Mouse (Mus musculus): ENCODE measurements around the gene Tmem45a2. TPM values are rescaled to one million over a fixed set of nuclear protein-coding genes. Genes with fewer than 3 reads are reported as not detected.
"Not testable (repeated sequence)": the region's sequence is repeated elsewhere in the genome, so short reads cannot be mapped to it uniquely, and the experiment has no call there.

Tmem45a2 gene
- under 1 TPM in 1 of 2 experiments, not detected in 1; 0.40 TPM for polyA plus RNA-seq (2017; shearing (Covaris generic))

GRCm38 (mm10) chr16:57071132-57071639 lies at the start of gene Tmem45a2:
Tmem45a2 (minus strand) TSS chr16:57071372.
- no peak for ATAC-seq

DNA sequence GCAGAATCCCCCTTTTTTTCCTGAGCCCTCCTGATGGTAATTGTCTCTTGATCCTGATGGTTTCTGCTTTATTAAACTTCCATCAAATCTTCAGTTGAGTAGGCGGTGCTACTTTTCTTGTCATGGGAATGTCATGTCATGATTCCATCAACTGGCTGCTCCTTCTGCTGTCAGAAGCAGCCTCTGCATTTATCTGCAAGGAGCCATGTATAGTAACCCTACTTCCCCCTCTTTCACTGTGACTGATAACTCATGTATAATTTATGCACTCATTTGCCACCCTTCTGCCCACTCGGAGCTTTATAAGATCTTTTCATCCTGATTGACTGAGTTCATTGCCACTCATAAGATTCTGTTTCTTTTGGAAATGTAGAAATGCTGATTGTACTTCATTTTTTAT lies 46.4 kb upstream of the Tmem45a2 start:
- no peak for ATAC-seq

DNA sequence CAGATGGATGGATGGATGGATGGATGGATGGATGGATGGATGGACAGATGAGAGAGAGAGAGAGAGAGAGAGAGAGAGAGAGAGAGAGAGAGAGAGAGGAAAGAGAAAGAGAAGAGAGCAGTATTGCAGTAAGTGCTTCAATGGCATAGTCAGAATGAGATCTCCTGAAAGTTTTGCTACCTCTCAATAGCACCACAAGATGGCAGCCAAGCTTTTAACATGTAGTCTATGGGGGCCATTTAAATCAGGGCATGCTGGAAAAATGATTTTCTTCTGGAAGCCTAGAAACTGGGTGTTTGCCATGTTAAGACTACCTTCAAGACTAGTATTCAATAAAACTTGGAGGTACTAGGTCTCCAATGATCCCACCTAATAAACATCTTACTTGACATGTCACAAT lies 44.9 kb upstream of the Tmem45a2 start:
- no peak for ATAC-seq

DNA sequence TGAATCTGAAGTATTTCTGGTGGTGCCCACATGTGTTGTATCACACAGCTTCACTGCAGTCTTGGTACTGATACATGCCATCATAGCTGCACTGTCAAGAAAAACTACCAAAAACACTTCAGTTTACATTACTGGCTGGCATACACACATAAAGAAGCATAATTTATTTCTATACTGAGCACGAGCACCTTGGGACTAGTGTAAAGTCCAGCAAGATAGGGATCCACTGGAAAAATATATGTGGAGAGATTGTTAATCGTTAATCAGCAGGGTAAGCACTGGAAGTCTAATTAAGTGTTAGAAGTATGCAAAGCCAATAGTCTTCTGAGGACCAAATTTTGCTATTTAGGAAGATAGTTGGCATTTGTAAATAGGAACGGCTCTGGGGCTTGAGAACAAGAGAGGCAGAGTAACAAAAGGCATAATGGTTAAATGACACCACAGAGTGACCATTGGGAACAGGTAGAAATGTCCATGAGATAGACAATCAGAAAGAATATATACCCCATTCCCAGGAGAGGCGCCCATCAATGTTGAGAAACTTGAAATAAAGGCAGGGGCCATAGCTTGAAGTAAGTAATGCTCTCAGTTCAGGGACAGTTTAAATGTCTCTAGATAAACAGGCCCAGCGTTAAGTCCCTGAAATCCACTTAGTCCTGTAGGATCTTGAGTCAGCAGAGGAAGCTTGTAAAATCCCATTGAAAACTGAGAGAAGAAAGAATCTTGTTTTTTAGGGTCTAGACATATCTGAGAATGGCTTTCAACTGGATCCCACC lies 35.2 kb upstream of the Tmem45a2 start:
- no peak for ATAC-seq

DNA sequence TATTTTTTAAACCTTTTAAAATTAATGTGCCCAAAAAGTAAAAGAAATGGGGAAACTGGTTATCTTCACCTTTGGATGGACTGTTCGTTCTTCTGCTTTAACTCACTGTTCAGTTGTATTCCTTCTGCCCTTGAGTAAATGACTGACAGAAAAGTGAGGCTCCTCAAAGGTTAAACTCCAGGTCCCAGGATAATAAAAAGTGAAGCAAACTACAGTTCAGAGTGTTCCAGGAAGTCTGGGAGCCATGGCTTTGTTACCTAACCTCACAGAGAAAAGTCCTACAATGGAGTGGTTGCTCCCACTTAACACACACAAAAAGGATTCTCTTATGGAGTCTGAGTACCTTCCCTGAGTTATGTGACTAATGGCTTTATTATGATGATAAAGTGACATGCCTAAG lies 30.0 kb upstream of the Tmem45a2 start:
- no peak for ATAC-seq

DNA sequence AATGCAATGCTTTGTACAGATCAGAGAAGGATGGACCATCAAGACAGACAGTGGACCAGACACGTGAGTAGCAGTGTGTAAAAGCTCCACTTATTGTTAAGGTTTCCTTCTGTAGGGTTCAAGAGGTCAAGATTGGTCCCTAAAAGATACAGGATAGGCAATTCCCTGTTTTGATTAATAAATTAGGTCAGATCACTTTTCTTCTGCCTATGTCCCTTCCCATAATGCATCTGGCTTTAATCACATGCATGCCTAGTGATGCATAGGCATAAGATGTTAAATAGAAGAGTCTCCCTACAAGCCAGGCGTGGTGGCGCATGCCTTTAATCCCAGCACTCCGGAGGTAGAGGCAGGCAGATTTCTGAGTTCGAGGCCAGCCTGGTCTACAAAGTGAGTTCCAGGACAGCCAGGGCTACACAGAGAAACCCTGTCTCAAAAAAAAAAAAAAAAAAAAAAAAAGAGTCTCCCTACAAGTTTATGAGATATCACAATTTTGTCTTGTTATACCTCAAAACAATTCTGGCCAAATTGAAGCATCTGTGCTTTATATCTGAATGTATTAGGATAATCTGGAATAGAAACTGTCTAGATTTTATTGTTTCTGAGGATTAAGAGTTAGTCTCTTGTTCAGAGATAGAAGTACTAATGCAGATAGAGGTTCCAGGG lies 28.5 kb upstream of the Tmem45a2 start:
- ATAC-seq = no peak

DNA sequence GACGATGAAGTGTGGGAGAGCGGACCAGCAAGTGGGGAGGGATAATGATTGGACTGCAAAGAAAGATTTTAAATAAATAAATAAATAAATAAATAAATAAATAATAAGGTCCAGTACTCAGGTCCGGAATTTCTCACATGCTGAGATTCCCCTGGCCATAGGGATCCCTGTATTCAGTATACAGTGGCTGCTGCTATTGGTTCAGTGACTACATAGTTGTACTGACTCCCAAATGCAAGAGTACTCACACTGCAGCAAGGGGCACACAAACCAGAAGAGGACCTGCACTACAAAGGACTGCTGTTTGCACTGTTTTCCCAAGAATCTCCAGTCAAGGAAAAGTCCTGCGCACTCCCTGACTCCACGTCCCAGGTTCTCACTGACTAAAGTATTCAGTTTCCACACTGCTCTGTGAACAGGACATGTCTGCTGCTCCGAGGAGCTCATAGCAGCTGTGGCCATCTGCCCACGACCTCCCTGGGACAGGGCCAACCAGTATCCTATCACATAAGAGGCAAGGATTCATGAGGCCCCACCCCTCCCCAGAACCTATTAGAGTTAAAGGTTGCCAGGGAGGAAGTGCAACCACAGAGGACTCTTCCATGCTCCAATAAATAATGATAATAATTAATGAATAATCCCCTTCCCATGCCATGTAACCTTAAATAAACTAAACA lies 27.4 kb upstream of the Tmem45a2 start:
- ATAC-seq = no peak

- ATAC-seq = no peak
Measured at GRCm38 (mm10) chr16:57092911-57093605, 21.9 kb upstream of the Tmem45a2 start.

DNA sequence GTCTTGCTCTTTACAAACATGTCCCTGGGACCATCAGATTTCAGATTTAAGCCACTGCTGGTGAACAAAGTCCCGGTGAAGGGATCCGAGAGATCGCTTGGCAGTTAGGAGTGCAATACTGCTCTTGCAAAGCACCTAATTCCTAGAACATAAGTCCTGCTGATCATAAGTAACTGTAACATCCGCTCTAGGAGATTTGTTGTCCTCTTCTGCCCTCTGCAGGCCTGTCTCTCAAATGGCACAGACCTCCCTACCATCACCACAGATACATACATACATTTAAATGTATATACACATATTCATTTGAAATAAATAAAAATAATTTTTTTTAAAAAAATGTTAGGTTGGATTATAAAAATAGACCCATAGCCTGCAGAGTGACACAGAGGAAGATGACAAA lies 21.3 kb upstream of the Tmem45a2 start:
- peak; percentile 85 for ATAC-seq

GRCm38 (mm10) chr16:57079577-57079976 lies 8.4 kb upstream of the Tmem45a2 start:
- no peak for ATAC-seq

DNA sequence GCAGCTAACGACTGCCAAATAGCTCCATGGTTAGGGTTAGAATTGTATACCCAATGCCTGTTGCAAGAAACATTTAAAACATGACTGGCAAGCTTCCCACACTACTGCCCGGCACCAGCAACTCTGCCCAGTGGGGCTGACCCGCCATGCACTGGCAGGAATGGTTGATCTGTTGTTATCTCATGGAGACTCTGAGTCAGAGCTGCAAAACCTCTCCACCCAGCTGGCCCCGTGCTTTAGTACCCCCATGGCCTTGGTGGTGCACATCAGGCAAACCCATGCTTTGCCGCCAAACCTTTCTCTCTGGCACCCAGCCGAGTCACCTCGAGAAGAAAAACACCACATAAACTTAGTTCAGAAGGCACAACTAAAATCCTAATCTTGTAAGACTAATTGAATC lies 4.8 kb upstream of the Tmem45a2 start:
- no peak for ATAC-seq

DNA sequence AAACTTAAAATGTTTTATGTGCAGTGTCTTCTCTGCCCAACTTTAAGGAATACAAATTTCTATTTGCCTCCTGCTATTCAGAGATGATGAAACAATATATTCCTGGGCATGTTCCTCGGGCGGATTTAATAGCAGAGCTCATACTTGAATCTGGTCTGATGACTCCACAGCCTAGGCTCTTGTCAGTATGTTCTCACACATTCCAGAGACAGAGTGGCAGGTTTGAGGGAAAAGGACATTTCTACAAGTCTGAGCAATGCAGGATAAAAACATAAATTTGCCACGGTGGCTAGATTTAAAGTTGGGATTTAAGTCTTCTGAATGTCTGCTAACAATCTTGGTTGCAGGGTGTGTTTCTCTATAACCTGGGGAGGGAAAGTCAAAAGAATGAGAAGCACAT lies 9.1 kb downstream of the Tmem45a2 start:
- no peak for ATAC-seq

DNA sequence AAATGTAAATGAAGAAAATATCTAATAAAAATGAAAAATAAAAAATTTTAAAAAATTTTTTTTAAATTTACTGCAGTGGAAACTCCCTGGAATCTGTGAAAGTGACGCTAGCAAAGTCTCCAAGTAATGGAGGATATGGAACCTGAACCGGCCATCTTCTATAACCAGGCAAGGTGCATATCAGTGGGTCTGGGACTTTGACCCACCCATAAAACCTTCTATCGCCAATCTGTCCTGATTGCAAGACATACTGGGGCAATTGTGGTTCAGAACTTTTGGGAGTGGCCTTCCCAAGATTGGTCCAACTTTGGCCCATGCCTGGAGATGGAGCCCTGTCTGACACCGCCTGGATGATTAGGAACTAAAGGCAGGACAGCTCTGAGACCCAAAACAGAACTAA lies 14.2 kb downstream of the Tmem45a2 start:
- ATAC-seq = no peak

- ATAC-seq = no peak
Measured at GRCm38 (mm10) chr16:57049974-57050373, 21.2 kb downstream of the Tmem45a2 start.

- ATAC-seq = no peak
Measured at GRCm38 (mm10) chr16:57038600-57038999, 32.6 kb downstream of the Tmem45a2 start.

GRCm38 (mm10) chr16:57030150-57030885 lies 40.9 kb downstream of the Tmem45a2 start:
- peak; percentile 94 for ATAC-seq

- not testable (repeated sequence) for ATAC-seq
Measured at GRCm38 (mm10) chr16:56998283-56998682, 72.9 kb downstream of the Tmem45a2 start.

Other genes with a start within 250 kb of the Tmem45a2 start
- not detected for gene Tmem45a, start 185.2 kb downstream of the Tmem45a2 start, polyA plus RNA-seq (2017; shearing (Covaris generic))
- not detected for gene Lnp1, start 143.3 kb downstream of the Tmem45a2 start, polyA plus RNA-seq (2017; shearing (Covaris generic))
- 10 to 100 TPM; 10.1 to 14.7 TPM for gene Tomm70a, start 50.3 kb upstream of the Tmem45a2 start, polyA plus RNA-seq (2017; shearing (Covaris generic))
- 10 to 100 TPM; 36.4 to 36.6 TPM for gene Nit2, start 96.0 kb upstream of the Tmem45a2 start, polyA plus RNA-seq (2017; shearing (Covaris generic))
- gene Tbc1d23, start 160.1 kb upstream of the Tmem45a2 start, polyA plus RNA-seq (2017; shearing (Covaris generic)) = 10 to 100 TPM; 28.5 to 29.1 TPM
- gene Tmem30c, start 221.5 kb upstream of the Tmem45a2 start, polyA plus RNA-seq (2017; shearing (Covaris generic)) = not detected

Data from activated CD4-positive, CD25-positive, alpha-beta regulatory T cell, adult 4 months (primary cell).